Mouse (Mus musculus) spleen, adult 2 months (tissue): ENCODE measurements around the gene Swt1.

Source experiments
- CTCF ChIP-seq: fragments of 200-500 bp; IDR thresholded peaks from 2 replicates; pipeline ENCODE4 v1.5.1; 2011; ENCODE audit warnings: mild to moderate bottlenecking, inconsistent platforms; ENCODE audit not compliant: insufficient read depth, insufficient read length, insufficient replicate concordance; ENCODE audit errors: extremely low read depth
- POLR2A ChIP-seq: fragments of 200-500 bp; IDR thresholded peaks from 2 replicates; pipeline ENCODE4 v1.6.1; 2011; ENCODE audit warnings: low read depth, low read length, inconsistent platforms

DNA sequence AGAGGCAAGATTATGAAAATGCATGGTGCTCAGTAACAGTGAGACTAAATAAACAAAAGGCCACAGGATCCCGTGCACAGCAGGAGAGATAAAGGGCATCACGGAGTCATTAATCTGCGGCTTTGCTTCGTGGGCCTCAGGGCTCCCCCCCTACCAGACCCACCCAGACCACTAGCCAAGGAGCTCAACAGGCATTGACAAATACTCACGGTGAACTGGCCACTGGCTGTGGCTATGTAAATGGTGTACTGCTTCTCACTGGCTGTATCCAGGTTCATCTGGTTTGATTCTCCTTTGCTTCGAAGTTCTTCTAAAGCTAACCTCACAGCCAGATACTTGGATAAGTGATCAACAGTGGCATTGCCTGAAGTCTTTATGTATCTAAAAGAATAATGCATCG lies 43.2 kb upstream of the Swt1 start:
- no peak for TF ChIP-seq POLR2A
- no peak for TF ChIP-seq CTCF
